Mouse (Mus musculus) adrenal gland, postnatal 25 days (tissue): ENCODE measurements around the gene D17Wsu92e. TPM values are rescaled to one million over a fixed set of nuclear protein-coding genes. Genes with fewer than 3 reads are reported as not detected.

Experiments
- total RNA-seq: library from RNA; stranded (reverse); gene quantifications from 2 replicates; pipeline ENCODE4 v1.2.3, GENCODE M21; 2021

D17Wsu92e gene
- total RNA-seq, 1 experiment from 2014 or later = 180 TPM

Other genes starting within 250 kb of the D17Wsu92e start
- 194 and 219 TPM in 2 replicates for gene Nudt3, start 197.2 kb downstream of the D17Wsu92e start, total RNA-seq
- gene RPS10-NUDT3, start 185.4 kb downstream of the D17Wsu92e start, total RNA-seq = not detected in 2 replicates
- gene Rps10, start 184.0 kb downstream of the D17Wsu92e start, total RNA-seq = 894 and 1,002 TPM in 2 replicates
- 3.9 TPM in 2 replicates for gene Pacsin1, start 165.1 kb downstream of the D17Wsu92e start, total RNA-seq
- gene Spdef, start 91.7 kb downstream of the D17Wsu92e start, total RNA-seq = not detected in 2 replicates
- gene Snrpc, start 17.5 kb upstream of the D17Wsu92e start, total RNA-seq = 86.4 and 87.9 TPM in 2 replicates
- 31.7 and 32.3 TPM in 2 replicates for gene Uhrf1bp1, start 35.8 kb upstream of the D17Wsu92e start, total RNA-seq
- 34.0 and 35.0 TPM in 2 replicates for gene Anks1, start 88.7 kb upstream of the D17Wsu92e start, total RNA-seq
- 24.4 and 34.9 TPM in 2 replicates for gene Taf11, start 89.2 kb upstream of the D17Wsu92e start, total RNA-seq